Mouse (Mus musculus): Measurements from ENCODE around the gene Tbc1d2b. TPM values are rescaled to one million over a fixed set of nuclear protein-coding genes. Genes with fewer than 3 reads are reported as not detected.

Gene Tbc1d2b
- 5.8 and 8.3 TPM in 2 replicates for polyA plus RNA-seq (2014; fragmentation: Nextera tagmentation; extraction: Ambion mirVana)

GRCm38 (mm10) chr9:90270193-90270943, at the start of gene Tbc1d2b:
Tbc1d2b (minus strand) TSS chr9:90270804.
- 0 out of 2 replicates have a peak within 1 kb of the TSS, but pooled peaks have one; percentile 39 for H3K27ac ChIP-seq (ENCODE audit: low read depth, low read length)
- H3K36me3 ChIP-seq (ENCODE audit: control insufficient read depth, insufficient read depth, low read length): no peaks in the 10 kb centered on the region
- H3K4me2 ChIP-seq (ENCODE audit: low read depth, low read length): peak within 1 kb of the TSS; percentile 90
- peak; percentile 96 for ATAC-seq (ENCODE audit: low read depth)
- no peaks in the 10 kb centered on the region for H3K9me3 ChIP-seq (ENCODE audit: control insufficient read depth, low read length)
- under 1% methylated on average over 63 of the region's 74 CpGs for WGBS
- H3K4me1 ChIP-seq (ENCODE audit: control insufficient read depth, insufficient read depth, low read length): peaks cover 10% of the 10 kb centered on the region
- H3K9ac ChIP-seq (replicated peaks; ENCODE audit: low read depth, low read length): peak within 1 kb of the TSS; percentile 85
- peak within 1 kb of the TSS; percentile 74 for H3K4me3 ChIP-seq (ENCODE audit: low read depth, low read length)
- peaks cover 2% of the 10 kb centered on the region; the same call in 1 of the 2 replicates for H3K27me3 ChIP-seq (ENCODE audit: control insufficient read depth, insufficient read depth, low read length)

GRCm38 (mm10) chr9:90316300-90316699, 45.7 kb upstream of the Tbc1d2b start:
- Histone ChIP-seq H3K27ac (ENCODE audit: low read depth, low read length) (no peak overlapping the region), H3K9ac (replicated peaks; ENCODE audit: low read depth, low read length) (no peak overlapping the region), H3K4me1 (ENCODE audit: control insufficient read depth, insufficient read depth, low read length) (no peaks in the 10 kb centered on the region), H3K36me3 (ENCODE audit: control insufficient read depth, insufficient read depth, low read length) (no peaks in the 10 kb centered on the region), H3K4me3 (ENCODE audit: low read depth, low read length) (no peak overlapping the region), H3K9me3 (ENCODE audit: control insufficient read depth, low read length) (no peaks in the 10 kb centered on the region), H3K27me3 (ENCODE audit: control insufficient read depth, insufficient read depth, low read length) (no peaks in the 10 kb centered on the region), H3K4me2 (ENCODE audit: low read depth, low read length) (no peak overlapping the region)
- 69% methylated on average over 5 of the region's 5 CpGs for WGBS
- ATAC-seq (ENCODE audit: low read depth): peak; percentile 77; the same call in 1 of the 2 replicates

GRCm38 (mm10) chr9:90315662-90316061, 45.1 kb upstream of the Tbc1d2b start:
- no peak overlapping the region for H3K9ac ChIP-seq (replicated peaks; ENCODE audit: low read depth, low read length)
- ATAC-seq (ENCODE audit: low read depth): no peak
- H3K4me3 ChIP-seq (ENCODE audit: low read depth, low read length): no peak overlapping the region
- no peak overlapping the region for H3K4me2 ChIP-seq (ENCODE audit: low read depth, low read length)
- H3K27ac ChIP-seq (ENCODE audit: low read depth, low read length): no peak overlapping the region
- 89% methylated on average over 11 of the region's 11 CpGs for WGBS
- H3K27me3 ChIP-seq (ENCODE audit: control insufficient read depth, insufficient read depth, low read length): no peaks in the 10 kb centered on the region
- H3K36me3 ChIP-seq (ENCODE audit: control insufficient read depth, insufficient read depth, low read length): no peaks in the 10 kb centered on the region
- no peaks in the 10 kb centered on the region for H3K4me1 ChIP-seq (ENCODE audit: control insufficient read depth, insufficient read depth, low read length)
- no peaks in the 10 kb centered on the region for H3K9me3 ChIP-seq (ENCODE audit: control insufficient read depth, low read length)

- 94% methylated on average over 2 of the region's 2 CpGs for WGBS
- no peak for ATAC-seq (ENCODE audit: low read depth)
- no peak overlapping the region for H3K27ac ChIP-seq (ENCODE audit: low read depth, low read length)
These were observed 33.6 kb upstream of the Tbc1d2b start for GRCm38 (mm10) chr9:90304254-90304653.

GRCm38 (mm10) chr9:90303101-90303835, 32.7 kb upstream of the Tbc1d2b start:
- H3K4me2 ChIP-seq (ENCODE audit: low read depth, low read length): no peak overlapping the region
- H3K4me1 ChIP-seq (ENCODE audit: control insufficient read depth, insufficient read depth, low read length): no peaks in the 10 kb centered on the region
- H3K9ac ChIP-seq (replicated peaks; ENCODE audit: low read depth, low read length): no peak overlapping the region
- 70% methylated on average over 2 of the region's 2 CpGs for WGBS
- no peak for ATAC-seq (ENCODE audit: low read depth)
- no peaks in the 10 kb centered on the region for H3K9me3 ChIP-seq (ENCODE audit: control insufficient read depth, low read length)
- H3K27ac ChIP-seq (ENCODE audit: low read depth, low read length): no peak overlapping the region
- H3K27me3 ChIP-seq (ENCODE audit: control insufficient read depth, insufficient read depth, low read length): no peaks in the 10 kb centered on the region
- no peaks in the 10 kb centered on the region for H3K36me3 ChIP-seq (ENCODE audit: control insufficient read depth, insufficient read depth, low read length)
- H3K4me3 ChIP-seq (ENCODE audit: low read depth, low read length): no peak overlapping the region

More at GRCm38 (mm10) chr9:90304254-90304653, 33.6 kb upstream of the Tbc1d2b start:
- Histone ChIP-seq H3K9ac (replicated peaks; ENCODE audit: low read depth, low read length) (no peak overlapping the region), H3K9me3 (ENCODE audit: control insufficient read depth, low read length) (no peaks in the 10 kb centered on the region), H3K36me3 (ENCODE audit: control insufficient read depth, insufficient read depth, low read length) (no peaks in the 10 kb centered on the region), H3K4me2 (ENCODE audit: low read depth, low read length) (no peak overlapping the region), H3K4me1 (ENCODE audit: control insufficient read depth, insufficient read depth, low read length) (no peaks in the 10 kb centered on the region), H3K27me3 (ENCODE audit: control insufficient read depth, insufficient read depth, low read length) (no peaks in the 10 kb centered on the region), H3K4me3 (ENCODE audit: low read depth, low read length) (no peak overlapping the region)

GRCm38 (mm10) chr9:90302670-90303069, 32.1 kb upstream of the Tbc1d2b start:
- no peak for ATAC-seq (ENCODE audit: low read depth)
- no peak overlapping the region for H3K27ac ChIP-seq (ENCODE audit: low read depth, low read length)
- no peaks in the 10 kb centered on the region for H3K4me1 ChIP-seq (ENCODE audit: control insufficient read depth, insufficient read depth, low read length)
- 85% methylated on average over 4 of the region's 4 CpGs for WGBS
- H3K9me3 ChIP-seq (ENCODE audit: control insufficient read depth, low read length): no peaks in the 10 kb centered on the region
- H3K36me3 ChIP-seq (ENCODE audit: control insufficient read depth, insufficient read depth, low read length): no peaks in the 10 kb centered on the region
- H3K4me2 ChIP-seq (ENCODE audit: low read depth, low read length): no peak overlapping the region
- H3K4me3 ChIP-seq (ENCODE audit: low read depth, low read length): no peak overlapping the region
- H3K27me3 ChIP-seq (ENCODE audit: control insufficient read depth, insufficient read depth, low read length): no peaks in the 10 kb centered on the region
- H3K9ac ChIP-seq (replicated peaks; ENCODE audit: low read depth, low read length): no peak overlapping the region

- Histone ChIP-seq H3K4me1 (ENCODE audit: control insufficient read depth, insufficient read depth, low read length) (no peaks in the 10 kb centered on the region), H3K9ac (replicated peaks; ENCODE audit: low read depth, low read length) (no peak overlapping the region), H3K36me3 (ENCODE audit: control insufficient read depth, insufficient read depth, low read length) (no peaks in the 10 kb centered on the region), H3K4me3 (ENCODE audit: low read depth, low read length) (no peak overlapping the region), H3K27ac (ENCODE audit: low read depth, low read length) (no peak overlapping the region), H3K9me3 (ENCODE audit: control insufficient read depth, low read length) (no peaks in the 10 kb centered on the region), H3K4me2 (ENCODE audit: low read depth, low read length) (no peak overlapping the region), H3K27me3 (ENCODE audit: control insufficient read depth, insufficient read depth, low read length) (no peaks in the 10 kb centered on the region)
- 85% methylated on average over 4 of the region's 4 CpGs for WGBS
- ATAC-seq (ENCODE audit: low read depth): no peak
These were observed 30.6 kb upstream of the Tbc1d2b start for GRCm38 (mm10) chr9:90301081-90301688.

GRCm38 (mm10) chr9:90297637-90298036, 27.0 kb upstream of the Tbc1d2b start:
- Histone ChIP-seq H3K9me3 (ENCODE audit: control insufficient read depth, low read length) (no peaks in the 10 kb centered on the region), H3K4me3 (ENCODE audit: low read depth, low read length) (no peak overlapping the region), H3K27me3 (ENCODE audit: control insufficient read depth, insufficient read depth, low read length) (no peaks in the 10 kb centered on the region), H3K27ac (ENCODE audit: low read depth, low read length) (no peak overlapping the region), H3K36me3 (ENCODE audit: control insufficient read depth, insufficient read depth, low read length) (no peaks in the 10 kb centered on the region), H3K4me1 (ENCODE audit: control insufficient read depth, insufficient read depth, low read length) (no peaks in the 10 kb centered on the region), H3K4me2 (ENCODE audit: low read depth, low read length) (no peak overlapping the region), H3K9ac (replicated peaks; ENCODE audit: low read depth, low read length) (no peak overlapping the region)
- ATAC-seq (ENCODE audit: low read depth): no peak
- WGBS: 71% methylated on average over 1 of the region's 1 CpGs

All from neural tube, embryonic 14.5 days (tissue).